ENCODE assay signal across 27 mouse cellular contexts in genomic region chr4:101424495-101424894, GRCm38 (mm10). TPM values are rescaled to one million over a fixed set of nuclear protein-coding genes. Genes with fewer than 3 reads are reported as not detected.
DNase-seq lines count a peak whose midpoint lies in the region; ATAC-seq and TF ChIP-seq lines count a peak whose summit lies in the region.
"Had no signal": no experiment of that assay in that cellular context is flagged by ENCODE, and none has a peak within 500 bp of the region (broad histone marks: within the 10 kb centered on the region; RNA-seq: fewer than 3 reads in every experiment).

No protein-coding gene starts in this region.

- no peak overlapping the region for H3K4me2 ChIP-seq in kidney, embryonic 16.5 days (replicated peaks; ENCODE audit: low read depth, low read length)
- H3K4me2 ChIP-seq: embryonic facial prominence, embryonic 13.5 days; hindbrain, embryonic 15.5 days; limb, embryonic 12.5 days; liver, embryonic 15.5 days; lung, embryonic 14.5 days; neural tube, embryonic 15.5 days; stomach, embryonic 15.5 days had no signal

- no peak overlapping the region for H3K4me3 ChIP-seq in kidney, adult 2 months (ENCODE audit: insufficient read depth, low read depth, low read length)
- no peak overlapping the region for H3K4me3 ChIP-seq in kidney, embryonic 16.5 days (ENCODE audit: low read length)
- no peak overlapping the region for H3K4me3 ChIP-seq in layer of hippocampus, adult 2 months
- H3K4me3 ChIP-seq: embryonic facial prominence, embryonic 13.5 days; forebrain, embryonic 10.5 days; hindbrain, embryonic 10.5 days; hindbrain, embryonic 15.5 days; limb, embryonic 12.5 days; liver, embryonic 15.5 days; neural tube, embryonic 15.5 days; stomach, embryonic 15.5 days had no signal

- no peak for ATAC-seq in cerebellum, adult (ENCODE audit: insufficient number of reproducible peaks, low FRiP score, low TSS enrichment)
- ATAC-seq in kidney, embryonic 16.5 days (ENCODE audit: low FRiP score, low TSS enrichment), result no peak
- ATAC-seq: forebrain, embryonic 16.5 days; inflammation-experienced regulatory T-cells, adult 6 months had no signal

- peaks cover 31% of the 10 kb centered on the region; the same call in 1 of the 2 replicates for H3K4me1 ChIP-seq in kidney, adult 2 months (ENCODE audit: control insufficient read depth, insufficient read depth, low read length)
- peaks cover 6% of the 10 kb centered on the region; the same call in 1 of the 2 replicates for H3K4me1 ChIP-seq in kidney, embryonic 16.5 days (ENCODE audit: insufficient read depth, low read length)
- H3K4me1 ChIP-seq: stomach, embryonic 15.5 days had no signal

- no peaks in the 10 kb centered on the region for H3K36me3 ChIP-seq in kidney, adult 2 months (ENCODE audit: control insufficient read depth, insufficient read depth, low read length)
- no peaks in the 10 kb centered on the region for H3K36me3 ChIP-seq in kidney, embryonic 16.5 days (ENCODE audit: insufficient read depth, low read length)
- H3K36me3 ChIP-seq: embryonic facial prominence, embryonic 13.5 days; hindbrain, embryonic 15.5 days; limb, embryonic 12.5 days; liver, embryonic 15.5 days; neural tube, embryonic 15.5 days; stomach, embryonic 15.5 days had no signal

- peak overlapping the region; percentile 92 for H3K27ac ChIP-seq in kidney, adult 2 months (ENCODE audit: insufficient read depth, low read depth, low read length)
- H3K27ac ChIP-seq in kidney, embryonic 16.5 days (ENCODE audit: low read length), result no peak overlapping the region
- H3K27ac ChIP-seq in layer of hippocampus, adult 2 months, result peak overlapping the region; percentile 82
- H3K27ac ChIP-seq: embryonic facial prominence, embryonic 13.5 days; forebrain, embryonic 10.5 days; hindbrain, embryonic 10.5 days; hindbrain, embryonic 15.5 days; kidney, postnatal 0 days; limb, embryonic 12.5 days; liver, embryonic 15.5 days; neural tube, embryonic 15.5 days; stomach, embryonic 15.5 days had no signal

- DNase-seq in cerebellum, adult 11-12 months, result peak; percentile 28
- DNase-seq in kidney, adult 2 months, result peak; percentile 92
- DNase-seq in layer of hippocampus, adult 2 months (ENCODE audit: low spot score in 2 of 2), result peak in 1 of 2 experiments; percentile 55
- DNase-seq in layer of hippocampus, adult 11-12 months (ENCODE audit: low spot score), result no peak
- DNase-seq in gonadal fat pad, adult 2 months (ENCODE audit: low read depth), result peak; percentile 49
- no peak for DNase-seq in adrenal gland, postnatal 4 days (ENCODE audit: low spot score in 2 of 2)
- DNase-seq: adrenal gland, adult 8-10 months; heart, postnatal 14 days; layer of hippocampus, postnatal 36 days; lung, postnatal 14 days; midbrain, embryonic 14.5 days; right cerebral cortex, postnatal 25 days had no signal

- H3K9me3 ChIP-seq in kidney, embryonic 16.5 days (ENCODE audit: low read length), result no peaks in the 10 kb centered on the region
- H3K9me3 ChIP-seq: embryonic facial prominence, embryonic 13.5 days; forebrain, embryonic 10.5 days; hindbrain, embryonic 10.5 days; hindbrain, embryonic 15.5 days; limb, embryonic 12.5 days; liver, embryonic 15.5 days; neural tube, embryonic 15.5 days; stomach, embryonic 15.5 days had no signal

- H3K27me3 ChIP-seq in kidney, adult 2 months (replicated peaks; ENCODE audit: control insufficient read depth, insufficient read depth, low read length), result no peaks in the 10 kb centered on the region
- no peaks in the 10 kb centered on the region for H3K27me3 ChIP-seq in kidney, embryonic 16.5 days (ENCODE audit: insufficient read depth, low read length)
- H3K27me3 ChIP-seq: CH12.LX; embryonic facial prominence, embryonic 13.5 days; stomach, embryonic 15.5 days had no signal

- 59% methylated on average over 3 of the region's 3 CpGs for WGBS in kidney, adult 2 months
- WGBS in kidney, embryonic 16.5 days, result 89% methylated on average over 3 of the region's 3 CpGs

- no peak overlapping the region for H3K9ac ChIP-seq in kidney, embryonic 16.5 days (replicated peaks; ENCODE audit: low read length)
- H3K9ac ChIP-seq: embryonic facial prominence, embryonic 13.5 days; hindbrain, embryonic 15.5 days; limb, embryonic 12.5 days; liver, embryonic 15.5 days; lung, embryonic 14.5 days; neural tube, embryonic 15.5 days; stomach, embryonic 15.5 days had no signal

- no peak for TF ChIP-seq POLR2A in kidney, adult 2 months (IDR thresholded peaks at IDR 0.05; ENCODE audit: low read depth, low read length)

- TF ChIP-seq CTCF in kidney, adult 2 months (conservative IDR thresholded peaks at IDR 0.05; ENCODE audit: insufficient read depth, insufficient read length, low read depth, low read length), result no peak
- TF ChIP-seq CTCF in layer of hippocampus, adult 2 months (conservative IDR thresholded peaks at IDR 0.05), result no peak

RNA-seq across cellular contexts. Expression of gene Ak4, which starts 5.4 kb away (rescaled TPM):
- polyA plus RNA-seq in kidney, adult 2 months (2012; rRNA removed), result 135 and 164 TPM in 2 replicates
- 21.0 and 23.8 TPM in 2 replicates for polyA plus RNA-seq in kidney, embryonic 16.5 days (2015; fragmentation: Nextera tagmentation; extraction: Ambion mirVana)
- total RNA-seq in layer of hippocampus, adult 2 months (2021), result 10 to 100 TPM; 63.0 to 63.2 TPM
- polyA plus RNA-seq in gonadal fat pad, adult 2 months (2012; rRNA removed), result 11.0 and 12.8 TPM in 2 replicates
- total RNA-seq in adrenal gland, postnatal 4 days (2021), result 10 to 100 TPM in 1 of 2 experiments, 1 to 10 TPM in 1; 7.1 to 12.2 TPM

Comparison
In these comparisons a context has a peak if more than half of its experiments do, and no peak if none do; other contexts are left out.
1. DNase-seq: peak in cerebellum, adult 11-12 months (single experiment), kidney, adult 2 months (single experiment) and gonadal fat pad, adult 2 months (single experiment); none in layer of hippocampus, adult 11-12 months (single experiment) and adrenal gland, postnatal 4 days (0 of 2).